Mouse (Mus musculus) ZHBTc4 (cell line): ENCODE data around the gene Lrg1.

ENCODE experiments used
- DNase-seq: peaks from one replicate; pipeline ENCODE4 v3.0.0-alpha.2; 2011; ENCODE audit warnings: low read depth, low spot score

Lrg1 gene

DNA sequence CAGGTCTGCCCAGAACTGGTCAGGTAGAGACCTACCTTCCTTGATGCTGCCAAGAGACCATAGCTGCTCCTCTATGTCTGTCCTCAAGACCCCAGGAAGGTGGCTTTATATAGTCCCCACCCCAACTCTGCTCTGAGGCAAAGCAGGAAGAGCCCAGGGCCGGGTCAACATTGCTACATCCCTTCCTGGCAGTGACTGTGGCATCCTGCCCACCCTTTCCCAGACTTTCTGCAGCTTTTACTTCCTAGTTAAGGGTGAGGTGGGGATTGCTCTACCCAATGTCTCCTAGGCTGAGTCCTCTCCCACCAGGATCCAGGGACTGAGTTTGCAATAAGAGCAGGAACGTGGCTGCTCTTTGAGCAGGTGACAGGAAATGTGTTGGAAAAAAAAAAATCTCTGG lies at the start of gene Lrg1:
Lrg1 (minus strand) TSS at position 176 of the 400 bp plus-strand sequence.
- DNase-seq = no peak

DNA sequence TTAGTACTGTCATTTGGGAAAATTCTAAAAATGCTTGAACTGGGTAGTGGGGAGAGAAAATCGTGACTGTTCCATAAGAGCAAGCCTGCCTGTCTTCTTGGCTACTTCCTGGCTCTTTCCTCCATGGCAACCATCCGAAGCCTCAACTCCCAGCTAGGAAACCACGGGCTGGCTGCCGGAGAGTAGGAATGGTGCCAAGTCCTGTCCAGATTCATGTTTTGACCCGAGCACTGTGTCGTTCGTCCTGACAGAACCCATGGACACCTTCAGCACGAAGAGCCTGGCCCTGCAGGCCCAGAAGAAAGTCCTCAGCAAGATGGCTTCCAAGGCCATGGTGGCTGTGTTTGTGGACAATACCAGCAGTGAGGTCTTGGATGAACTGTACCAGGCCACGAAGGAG lies 49.7 kb upstream of the Lrg1 start:
- DNase-seq = no peak

DNA sequence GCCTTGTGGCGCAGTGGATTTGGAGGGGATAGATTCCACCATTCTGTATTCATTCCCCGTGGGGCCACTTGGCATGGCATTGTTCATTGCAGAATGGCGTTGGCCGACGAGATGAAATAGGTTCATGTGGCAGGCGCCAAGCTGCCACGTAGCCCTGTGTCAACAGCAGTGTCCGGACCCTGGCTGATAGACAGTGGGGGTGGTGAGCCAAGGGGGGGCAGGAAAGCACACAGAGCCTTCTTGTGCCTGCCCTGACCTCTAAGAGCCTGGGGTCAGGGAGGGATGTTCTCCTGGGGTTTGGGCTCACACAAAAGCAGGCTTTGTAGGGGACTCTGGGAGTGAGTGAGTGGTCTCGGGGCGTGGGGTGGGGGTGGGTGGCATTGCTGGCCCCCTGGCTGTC lies 48.8 kb upstream of the Lrg1 start:
- no peak for DNase-seq

DNA sequence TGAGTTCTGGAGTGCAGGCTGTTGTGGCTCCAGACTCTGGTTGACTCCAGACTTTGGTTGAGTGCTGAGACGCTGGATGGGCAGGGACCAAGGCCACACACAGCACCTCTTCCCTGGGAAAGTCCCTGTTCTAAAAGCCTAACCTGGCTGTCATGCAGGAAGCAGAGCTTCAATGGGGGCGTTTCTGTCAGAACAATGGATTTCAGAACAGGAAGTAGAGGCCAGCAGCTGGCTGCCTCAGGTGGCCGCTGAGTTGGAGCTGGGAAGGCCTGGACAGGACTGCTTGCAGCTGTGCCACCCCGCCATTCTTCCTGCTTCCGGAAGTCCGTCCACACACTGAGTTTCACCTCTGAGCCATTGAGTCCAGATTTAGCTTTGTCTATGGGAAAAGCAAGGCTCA lies 48.0 kb upstream of the Lrg1 start:
- DNase-seq = no peak

DNA sequence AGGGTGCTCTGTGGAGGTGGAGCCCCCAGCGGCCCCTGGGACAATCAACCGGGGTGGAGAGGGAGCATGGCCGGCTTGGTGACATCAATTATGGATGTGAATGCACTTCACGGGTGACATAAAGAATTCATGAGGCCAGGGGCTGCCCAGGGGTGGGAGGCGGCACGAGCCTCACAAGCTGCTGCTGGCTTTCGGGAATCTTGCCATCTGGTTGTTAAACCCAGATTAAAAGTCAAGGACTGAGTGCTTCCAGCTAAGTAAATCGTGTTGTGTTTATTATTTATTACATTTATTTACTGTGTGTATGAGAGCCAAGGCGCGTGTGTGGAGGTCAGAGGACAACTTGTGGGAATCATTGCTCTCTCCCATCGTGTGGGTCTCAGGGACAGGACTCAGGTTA lies 43.9 kb upstream of the Lrg1 start:
- DNase-seq = no peak

DNA sequence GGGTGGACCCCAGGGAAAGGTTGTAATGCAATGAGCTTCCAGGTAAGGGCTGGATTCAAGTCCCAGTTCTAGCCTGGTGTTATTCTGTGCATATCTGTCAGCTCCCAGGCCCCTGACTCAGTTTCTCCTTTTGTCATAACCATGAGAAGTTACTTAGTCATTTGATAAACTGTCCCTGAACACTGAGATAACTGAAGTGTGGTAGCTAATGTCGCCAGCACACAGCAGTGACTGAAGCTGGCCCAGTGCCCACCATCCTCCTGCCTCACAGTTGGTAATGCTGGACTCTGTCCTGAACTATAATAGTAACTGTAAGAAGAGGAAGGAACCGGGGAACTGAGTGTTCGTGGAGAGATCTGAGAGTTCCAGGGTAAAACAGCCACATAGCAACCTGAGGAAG lies 42.7 kb upstream of the Lrg1 start:
- DNase-seq = no peak

DNA sequence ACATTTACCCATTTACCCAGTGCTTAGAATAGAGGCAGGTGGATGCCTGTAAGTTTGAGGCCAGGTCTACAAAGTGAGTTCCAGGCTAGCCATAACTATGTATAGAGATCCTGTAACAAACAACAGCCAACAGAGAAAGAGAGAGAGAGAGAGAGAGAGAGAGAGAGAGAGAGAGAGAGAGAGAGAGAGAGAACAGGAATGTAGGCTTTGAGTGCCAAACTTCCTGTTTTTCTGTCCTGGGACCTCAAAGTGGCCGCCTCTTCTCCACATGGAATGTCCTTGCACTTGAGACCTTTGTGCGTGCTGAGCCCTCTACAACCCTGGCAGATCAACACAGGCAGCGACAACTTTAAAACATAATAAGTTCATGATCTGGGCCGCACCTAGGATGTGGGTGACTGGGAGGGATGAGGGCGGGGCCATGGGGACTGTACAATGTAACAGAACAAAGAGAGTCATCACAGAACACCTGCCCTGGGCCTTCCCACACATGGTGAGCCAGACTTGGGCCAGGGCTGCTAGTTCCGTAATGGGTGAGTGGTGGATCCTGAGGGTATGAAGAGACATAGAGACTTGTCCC lies 41.8 kb upstream of the Lrg1 start:
- DNase-seq = peak; percentile 60

DNA sequence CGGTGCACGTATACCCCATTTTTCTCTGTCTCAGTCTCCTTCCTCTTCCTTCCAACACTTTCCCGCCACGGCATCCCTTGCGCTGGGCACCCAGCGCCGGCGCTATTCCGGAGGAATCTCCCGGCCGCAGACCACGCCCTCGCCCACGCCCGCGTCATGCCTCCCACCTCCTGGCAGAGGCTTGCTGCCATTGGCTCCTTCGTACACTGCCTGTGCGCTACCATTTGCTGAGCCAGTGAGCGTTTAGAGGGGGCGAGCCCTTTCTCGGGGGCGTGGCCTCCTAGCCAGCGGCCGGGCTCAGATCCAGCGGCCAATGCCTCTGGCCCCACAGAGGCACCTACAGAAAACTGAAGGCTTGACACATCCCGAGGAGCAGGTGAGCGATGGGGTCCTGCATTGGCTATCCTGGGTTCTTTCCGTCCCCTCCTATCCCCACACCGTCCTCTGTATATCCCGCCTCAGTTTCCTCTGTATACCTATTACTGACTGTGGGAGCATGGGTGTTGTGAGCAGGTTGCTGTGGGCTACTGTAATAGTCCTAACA lies 40.5 kb upstream of the Lrg1 start, which contains the start of gene Tnfaip8l1:
Tnfaip8l1 (plus strand) TSS at position 247 of the 544 bp plus-strand sequence.
- DNase-seq = peak; percentile 97

DNA sequence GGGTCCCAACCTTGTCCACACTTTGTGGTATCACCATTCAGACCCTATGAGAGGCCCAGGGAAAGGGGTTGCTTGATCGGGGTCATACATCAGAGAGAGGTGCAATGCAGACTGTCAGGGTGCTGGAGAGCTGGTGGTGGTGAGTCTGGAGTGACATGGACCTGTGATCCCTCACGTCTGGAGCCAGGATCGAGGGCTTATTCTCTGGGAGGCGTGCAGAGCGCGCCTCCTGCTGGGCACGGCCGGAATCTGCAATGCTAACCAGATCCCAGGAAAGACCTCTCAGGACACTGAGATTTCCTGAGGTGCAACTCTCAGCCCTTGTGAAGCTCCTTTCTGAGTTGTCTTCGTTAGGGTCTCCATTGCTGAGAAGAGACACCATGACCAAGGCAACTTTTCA lies 37.9 kb upstream of the Lrg1 start:
- DNase-seq = peak; percentile 89

DNA sequence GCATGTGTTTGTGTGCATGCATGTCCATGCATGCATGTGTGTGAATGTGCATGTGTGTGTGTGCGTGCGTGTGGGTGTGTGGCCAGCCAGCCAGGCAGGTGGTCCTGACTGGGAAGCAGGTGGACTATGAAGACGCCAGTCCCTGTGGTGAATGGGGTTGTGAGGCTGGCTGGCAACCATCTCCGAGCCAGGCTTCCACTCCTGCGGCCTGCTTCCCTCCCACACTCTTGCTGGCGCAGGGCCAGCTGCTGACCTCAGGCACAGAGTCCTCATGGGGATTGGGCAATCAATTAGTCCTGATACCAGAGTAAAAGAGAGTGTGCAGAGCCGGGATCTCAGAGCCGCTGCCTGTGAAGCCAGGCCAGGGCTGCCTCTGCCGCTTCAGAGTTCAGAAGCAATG lies 31.8 kb upstream of the Lrg1 start:
- DNase-seq = no peak

DNA sequence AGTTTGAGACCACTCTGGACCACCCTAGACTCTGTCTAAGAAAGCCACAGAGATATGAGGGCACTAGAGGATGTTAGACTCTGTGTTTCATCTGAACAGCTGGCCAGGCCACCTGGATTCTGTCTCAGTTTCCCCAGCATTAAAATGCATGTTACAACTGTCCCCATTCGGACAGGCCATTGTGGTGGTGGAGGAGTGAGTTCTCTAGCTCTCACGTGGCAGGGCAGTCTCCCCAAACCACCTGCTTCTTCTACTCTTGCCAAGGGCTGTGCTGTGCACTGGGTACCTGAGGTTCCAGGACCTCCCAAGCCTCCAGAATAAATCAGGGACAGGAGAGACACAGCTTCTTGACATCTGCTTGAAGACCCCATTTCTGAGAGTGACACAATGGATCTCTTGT lies 28.1 kb upstream of the Lrg1 start:
- no peak for DNase-seq

DNA sequence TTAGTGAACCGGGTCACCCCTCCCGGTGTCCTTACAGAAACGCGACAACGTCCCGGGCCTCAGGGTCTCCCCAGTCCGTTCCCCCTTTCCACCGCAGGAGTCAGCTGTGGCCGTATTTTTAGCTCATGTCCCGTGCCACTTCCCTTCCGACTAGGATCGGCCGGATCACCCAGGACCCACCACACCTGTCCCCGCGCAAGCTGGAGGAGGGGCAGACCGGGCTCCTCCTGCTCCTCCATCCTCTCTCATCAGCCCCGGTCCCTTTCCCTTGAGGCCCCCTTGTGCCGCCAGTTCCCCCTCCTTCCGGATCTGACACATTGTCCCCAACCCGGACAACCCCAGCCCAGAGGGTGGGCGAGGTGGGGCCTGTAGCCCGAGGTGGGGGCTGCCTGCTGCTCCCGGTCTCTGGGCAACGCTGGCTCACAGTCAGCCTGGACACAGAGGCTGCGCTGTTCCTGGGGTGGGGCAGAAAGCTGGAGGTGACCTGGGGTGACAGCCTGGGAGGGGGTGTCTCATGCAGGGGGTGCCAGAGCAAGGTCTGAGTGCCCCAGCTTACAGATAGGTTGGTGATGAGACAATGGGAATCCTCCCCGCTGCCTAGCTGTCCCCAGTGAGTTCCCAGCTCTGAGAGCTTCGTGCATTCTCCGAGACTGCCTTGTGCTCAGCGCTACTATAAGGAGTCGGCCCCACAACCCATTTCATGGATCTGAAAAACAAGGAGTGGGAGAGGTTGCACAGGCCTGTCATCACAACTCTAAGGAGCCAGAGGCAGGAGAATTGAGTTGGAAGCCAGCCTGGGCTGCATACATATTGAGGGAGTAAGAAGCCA lies 27.2 kb upstream of the Lrg1 start:
- no peak for DNase-seq

DNA sequence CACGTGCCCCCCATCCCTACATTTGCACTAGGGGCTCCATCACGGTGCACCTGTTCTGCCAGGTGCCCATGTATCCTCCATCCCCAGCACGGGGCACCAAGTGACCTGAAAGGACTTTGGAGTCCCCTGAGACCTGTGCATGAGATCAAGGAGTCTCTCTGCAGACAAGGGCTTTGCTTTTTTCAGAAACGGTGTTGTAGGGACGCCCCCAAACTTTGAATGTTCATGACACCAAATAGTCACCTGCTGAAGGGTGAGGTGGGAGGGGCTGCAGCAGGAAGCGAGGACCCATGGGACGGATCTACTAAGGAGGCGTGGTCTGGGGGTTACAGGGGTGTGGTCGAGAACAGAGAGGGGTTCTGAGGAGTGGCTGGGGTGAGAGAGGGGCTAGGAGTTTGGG lies 26.5 kb upstream of the Lrg1 start:
- DNase-seq = no peak

DNA sequence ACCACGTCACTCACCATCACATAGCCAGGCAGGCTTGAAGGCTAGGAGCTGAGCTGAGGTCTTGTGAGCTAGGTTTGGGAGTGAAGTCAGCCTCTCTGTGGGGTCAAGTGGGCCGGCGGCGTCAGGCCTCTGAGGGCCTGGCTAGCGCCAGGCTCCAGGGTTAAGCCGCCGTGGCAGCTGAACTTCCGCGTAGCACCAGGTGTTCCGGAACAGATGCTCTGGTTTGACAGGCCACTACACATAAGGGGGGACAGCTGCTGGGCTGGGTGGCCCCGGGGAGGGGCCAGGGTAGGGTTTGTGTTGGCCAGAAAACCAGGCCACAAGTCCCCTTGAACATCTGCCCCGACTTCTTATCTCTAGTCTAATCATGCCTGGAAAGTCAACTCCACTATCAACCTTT lies 25.6 kb upstream of the Lrg1 start:
- DNase-seq = no peak

DNA sequence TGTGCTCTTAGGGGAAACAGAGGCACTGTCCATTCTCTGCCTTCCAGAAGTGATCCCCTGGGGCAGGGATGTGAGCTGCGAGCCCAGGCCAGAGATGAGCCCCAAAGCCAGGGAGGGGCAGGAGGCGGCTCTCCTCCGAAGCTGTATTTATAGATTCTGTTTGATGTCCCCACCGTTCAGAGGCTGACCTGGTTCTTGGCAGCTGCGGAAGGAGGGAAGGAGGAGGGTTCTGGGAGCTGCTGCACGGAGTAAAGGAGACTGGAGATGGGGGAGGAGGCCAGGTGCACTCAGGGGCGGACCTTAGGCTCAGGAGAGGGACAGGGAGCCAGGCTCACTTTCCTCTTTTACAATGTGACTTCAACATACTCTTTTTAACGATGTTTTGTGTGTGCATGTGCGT lies 24.3 kb upstream of the Lrg1 start:
- no peak for DNase-seq

DNA sequence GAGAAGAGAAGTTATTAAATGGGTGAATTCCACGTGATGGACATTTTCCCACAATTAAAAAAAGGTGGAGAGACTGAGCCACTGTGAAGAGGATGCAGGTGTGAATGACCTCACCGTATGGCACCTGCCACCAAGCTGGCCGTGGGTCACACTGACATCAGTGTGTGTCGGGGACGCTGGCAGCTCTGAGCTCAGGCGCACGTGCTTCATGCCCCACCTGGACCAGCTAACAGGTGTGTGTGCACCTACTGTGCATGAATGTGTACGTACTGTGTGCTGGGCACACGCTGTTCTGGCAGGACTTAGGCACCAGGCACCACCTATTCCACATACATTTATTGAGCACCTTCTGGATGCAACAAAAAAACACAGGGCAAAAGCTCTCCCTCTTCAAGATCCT lies 22.7 kb upstream of the Lrg1 start:
- no peak for DNase-seq

DNA sequence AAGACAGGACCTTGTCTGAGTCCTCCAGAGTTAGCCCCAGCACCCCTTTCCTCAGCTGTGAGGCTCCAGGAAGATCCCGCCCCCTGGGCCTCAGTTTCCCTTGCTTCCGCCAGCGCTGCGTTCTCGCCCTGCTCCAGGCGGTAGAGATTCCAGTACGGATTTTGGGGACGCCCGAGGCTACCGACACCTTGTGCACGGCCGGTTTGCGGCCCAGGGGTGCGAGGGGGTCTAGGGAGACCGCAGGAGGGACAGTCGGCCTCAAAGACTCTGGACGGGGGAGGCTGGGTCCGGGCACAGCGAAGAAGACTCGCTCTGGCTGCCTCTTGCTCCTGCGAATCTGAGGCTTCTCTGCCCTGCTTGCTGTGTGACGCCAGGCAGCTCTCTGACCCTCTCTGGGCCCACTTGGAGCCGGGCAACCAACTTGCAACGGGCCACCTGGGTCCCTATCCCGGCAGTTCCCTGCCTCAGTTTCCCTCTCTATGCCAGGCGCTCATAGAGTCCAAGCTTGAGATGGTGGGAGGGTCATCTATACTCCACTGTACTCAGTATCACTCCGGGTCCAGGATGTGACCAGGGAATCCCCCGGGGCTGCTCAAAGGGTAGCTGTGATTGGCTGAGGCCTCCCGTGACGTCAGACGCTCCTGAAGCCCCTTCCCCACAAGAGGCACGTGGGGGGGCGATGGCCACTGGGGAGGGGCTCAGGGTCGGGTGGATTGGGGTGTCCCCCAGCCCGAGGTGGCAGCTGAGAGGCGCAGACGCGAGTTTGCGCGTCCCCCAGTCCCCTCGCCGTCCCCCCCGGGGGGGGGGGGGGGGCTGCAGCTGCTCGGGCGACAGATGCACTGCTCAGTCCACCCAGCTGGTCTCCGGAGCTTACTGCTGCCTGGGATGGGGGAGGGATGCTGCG lies 20.2 kb upstream of the Lrg1 start:
- peak; percentile 45 for DNase-seq

DNA sequence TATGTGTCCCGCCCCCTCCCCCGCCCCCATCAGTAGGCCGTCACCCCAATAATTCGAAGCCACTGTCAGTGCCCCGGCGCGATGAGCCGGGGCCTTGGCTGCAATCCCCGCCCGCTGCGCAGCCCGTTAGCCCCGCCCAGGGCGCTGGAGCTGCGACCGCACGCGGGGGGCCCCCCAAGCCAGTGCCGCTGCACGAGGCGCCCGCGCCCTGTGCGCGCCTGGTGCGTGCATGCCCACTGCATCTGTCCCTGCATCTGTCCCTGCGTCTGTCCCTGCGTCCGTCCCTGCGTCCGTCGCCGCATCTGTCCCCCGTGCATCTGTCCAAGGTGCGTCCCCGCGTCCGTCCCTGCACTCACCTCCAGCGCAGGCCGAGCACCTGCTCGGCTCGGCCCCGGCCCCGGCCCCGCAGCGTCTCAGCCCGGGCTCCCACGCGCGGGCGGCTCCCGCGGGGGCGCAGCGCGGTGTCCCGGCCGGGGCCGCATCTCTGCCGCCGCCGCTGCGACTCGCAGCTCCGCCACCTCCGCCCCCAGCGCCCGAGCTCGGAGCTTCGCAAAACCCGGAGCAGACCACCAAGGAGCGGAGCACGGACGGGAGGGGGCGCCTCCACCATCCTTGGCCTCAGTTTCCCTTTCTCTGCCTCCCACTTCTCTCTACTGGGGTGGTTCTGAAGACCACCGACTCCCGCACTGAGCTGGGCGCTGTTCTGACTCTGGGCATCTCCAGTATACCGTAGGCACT lies 18.2 kb upstream of the Lrg1 start, which contains the start of gene Sema6b:
Sema6b (minus strand) TSS at position 486 of the 738 bp plus-strand sequence.
- peak; percentile 67 for DNase-seq

DNA sequence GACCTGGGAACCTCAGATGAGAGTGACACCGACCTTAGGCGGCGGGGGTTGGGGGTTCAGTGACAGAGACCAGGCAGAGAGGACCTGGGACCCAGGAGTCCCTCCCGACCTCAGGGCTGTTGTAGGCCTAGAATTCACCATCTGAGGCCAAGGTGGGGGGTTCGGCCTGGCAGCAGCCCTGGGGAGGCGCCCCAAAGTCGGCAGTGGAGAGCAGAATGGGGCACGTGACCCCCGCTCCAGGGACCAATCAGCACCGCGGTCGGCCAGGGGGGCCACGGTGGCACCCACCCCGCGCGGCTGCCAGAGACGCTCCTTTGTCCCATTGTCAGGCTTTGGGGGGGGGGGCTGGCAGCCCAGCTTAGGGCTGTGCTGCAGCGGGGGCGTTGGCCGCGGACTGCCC lies 17.6 kb upstream of the Lrg1 start:
- no peak for DNase-seq

DNA sequence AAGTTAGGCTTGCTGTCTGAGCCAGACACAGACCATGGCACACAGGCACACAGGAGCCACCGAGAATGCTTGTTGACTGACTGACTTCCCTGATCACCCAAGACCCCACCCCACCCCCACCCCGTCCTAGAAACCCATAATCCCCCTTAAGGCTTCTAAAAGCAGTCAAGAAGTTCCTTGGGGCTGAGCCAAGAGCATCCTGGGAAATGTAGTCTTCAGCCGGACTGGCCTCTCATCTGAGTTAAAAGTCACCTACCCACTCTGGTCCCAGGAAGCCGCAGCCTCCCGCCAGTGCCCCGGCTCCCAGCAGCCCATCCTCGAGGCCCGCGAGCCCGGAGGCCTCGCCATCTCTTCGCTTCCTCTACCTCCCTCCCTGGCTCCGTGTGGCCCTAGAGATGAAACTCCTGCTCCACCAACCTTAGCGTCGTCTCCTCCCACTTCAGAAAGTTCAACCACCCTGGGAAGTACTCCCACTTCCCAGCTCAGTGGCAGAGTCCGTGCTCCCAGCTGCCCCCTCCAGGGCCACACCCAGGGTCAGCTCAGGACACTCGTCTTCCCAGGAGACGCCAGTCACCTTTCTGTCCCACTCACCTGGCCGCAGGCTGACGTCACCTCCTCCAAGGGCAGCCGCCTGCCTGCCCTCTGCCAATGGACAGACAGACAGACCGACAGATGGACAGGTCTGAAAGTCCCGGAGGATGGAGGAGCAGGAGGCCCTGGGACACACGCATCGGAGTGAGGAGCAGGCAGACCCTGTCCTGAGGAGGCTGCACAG lies 16.2 kb upstream of the Lrg1 start:
- DNase-seq = peak; percentile 47

DNA sequence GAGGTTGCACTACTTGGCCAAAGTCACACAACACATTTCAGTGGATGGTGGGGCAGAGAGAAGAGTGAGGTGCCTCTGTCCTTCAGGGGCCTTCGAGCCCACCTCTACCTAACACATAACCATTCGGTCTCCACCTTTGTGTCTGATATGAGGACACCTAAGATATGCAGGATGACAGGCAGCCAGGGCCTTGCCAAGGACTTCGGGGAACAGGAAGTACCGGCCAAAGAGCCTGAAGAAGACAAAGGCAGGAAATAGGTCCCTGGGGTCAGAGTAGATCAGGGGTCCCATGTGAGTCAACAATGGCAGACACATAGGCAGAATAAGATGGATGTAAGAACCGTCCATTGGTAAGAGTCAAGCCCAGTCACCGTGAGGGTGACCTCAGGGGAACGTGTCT lies 14.8 kb upstream of the Lrg1 start:
- DNase-seq = no peak
